ENCODE assay signal across 18 mouse cellular contexts in genomic region chr6:144286122-144286521, GRCm38 (mm10).
A peak's percentile ranks its signal among the peaks of the same experiment; 100 is the strongest.
DNase-seq lines count a peak whose midpoint lies in the region; ATAC-seq lines count a peak whose summit lies in the region.
"Had no signal": no experiment of that assay in that cellular context is flagged by ENCODE, and none has a peak within 500 bp of the region (broad histone marks: within the 10 kb centered on the region; RNA-seq: fewer than 3 reads in every experiment).

No protein-coding gene starts in this region.

- H3K27me3 ChIP-seq in heart, embryonic 10.5 days (ENCODE audit: insufficient read depth, poor library complexity, severe bottlenecking), result no peaks in the 10 kb centered on the region
- H3K27me3 ChIP-seq: embryonic facial prominence, embryonic 13.5 days; heart, embryonic 13.5 days; limb, embryonic 15.5 days; neural tube, embryonic 12.5 days; Patski had no signal

- H3K27ac ChIP-seq in heart, embryonic 10.5 days, result no peak overlapping the region
- H3K27ac ChIP-seq: embryonic facial prominence, embryonic 13.5 days; heart, embryonic 13.5 days; hindbrain, postnatal 0 days; limb, embryonic 15.5 days; midbrain, embryonic 10.5 days; neural tube, embryonic 12.5 days had no signal

- no peak for ATAC-seq in CD4-positive, CD25-positive, alpha-beta regulatory T cell, adult 4 months
- ATAC-seq: hindbrain, postnatal 0 days; Patski had no signal

- peak; percentile 4 to 30 for DNase-seq in adrenal gland, postnatal 36 days
- DNase-seq in adrenal gland, adult 8-10 months, result no peak
- DNase-seq in heart, postnatal 10 days, result peak; percentile 2 to 20
- DNase-seq in heart, embryonic 10.5 days (ENCODE audit: low spot score), result no peak
- peak; percentile 34 to 35 for DNase-seq in right cerebral cortex, postnatal 10 days (ENCODE audit: low spot score in 2 of 2)
- DNase-seq in right cerebral cortex, postnatal 14 days, result no peak
- DNase-seq: heart, postnatal 4 days; kidney, adult 11 months; kidney, postnatal 14 days; thymus, postnatal 36 days had no signal

- 84% methylated on average over 4 of the region's 4 CpGs for WGBS in heart, embryonic 10.5 days

- no peak overlapping the region for H3K4me3 ChIP-seq in heart, embryonic 10.5 days
- H3K4me3 ChIP-seq: embryonic facial prominence, embryonic 13.5 days; heart, embryonic 13.5 days; limb, embryonic 15.5 days; midbrain, embryonic 10.5 days; neural tube, embryonic 12.5 days had no signal

- no peaks in the 10 kb centered on the region for H3K4me1 ChIP-seq in heart, embryonic 10.5 days
- H3K4me1 ChIP-seq: embryonic facial prominence, embryonic 13.5 days; heart, embryonic 13.5 days; limb, embryonic 15.5 days; midbrain, embryonic 10.5 days; neural tube, embryonic 12.5 days had no signal

- H3K36me3 ChIP-seq in heart, embryonic 10.5 days, result no peaks in the 10 kb centered on the region
- H3K36me3 ChIP-seq: embryonic facial prominence, embryonic 13.5 days; heart, embryonic 13.5 days; limb, embryonic 15.5 days; midbrain, embryonic 10.5 days; neural tube, embryonic 12.5 days had no signal

- intact Hi-C loops in heart, postnatal 10 days (cut with DNase I), result no loop called here

- no peaks in the 10 kb centered on the region for H3K9me3 ChIP-seq in heart, embryonic 10.5 days
- H3K9me3 ChIP-seq: embryonic facial prominence, embryonic 13.5 days; heart, embryonic 13.5 days; limb, embryonic 15.5 days; neural tube, embryonic 12.5 days had no signal

Comparison
In these comparisons a context has a peak if more than half of its experiments do, and no peak if none do; other contexts are left out.
1. DNase-seq: peak in adrenal gland, postnatal 36 days (2 of 2), heart, postnatal 10 days (2 of 2) and right cerebral cortex, postnatal 10 days (2 of 2); none in adrenal gland, adult 8-10 months (single experiment), heart, embryonic 10.5 days (single experiment) and right cerebral cortex, postnatal 14 days (single experiment).